Mouse (Mus musculus): Measurements from ENCODE around the gene Bcs1l. TPM values are rescaled to one million over a fixed set of nuclear protein-coding genes. Genes with fewer than 3 reads are reported as not detected.

Bcs1l gene
- 20.1 and 23.4 TPM in 2 replicates for polyA plus RNA-seq (2014; fragmentation: Nextera tagmentation; extraction: Ambion mirVana)

- ATAC-seq (replicated peaks; ENCODE audit: low FRiP score, low TSS enrichment, low read depth) (peak; percentile 99), DNase-seq (ENCODE audit: low spot score) (peak; percentile 98)
- Histone ChIP-seq H3K9ac (ENCODE audit: low read length) (peak within 1 kb of the TSS; percentile 58), H3K36me3 (ENCODE audit: control insufficient read depth, insufficient read depth, low read length) (peaks cover 44% of the 10 kb centered on the region), H3K27ac (ENCODE audit: low read depth) (peak within 1 kb of the TSS; percentile 76), H3K4me3 (ENCODE audit: low read depth, low read length) (peak within 1 kb of the TSS; percentile 82), H3K4me1 (replicated peaks; ENCODE audit: control insufficient read depth, insufficient read depth, low read length) (peaks cover 7% of the 10 kb centered on the region), H3K4me2 (ENCODE audit: low read length) (peak within 1 kb of the TSS; percentile 72), H3K27me3 (replicated peaks; ENCODE audit: control insufficient read depth, insufficient read depth, low read length) (no peaks in the 10 kb centered on the region), H3K9me3 (ENCODE audit: control insufficient read depth, low read length) (no peaks in the 10 kb centered on the region)
- WGBS = under 1% methylated on average over 48 of the region's 48 CpGs
Measured at GRCm38 (mm10) chr1:74587773-74588445, at the start of gene Bcs1l, which contains the start of gene Zfp142. TSS of gene Bcs1l (plus strand) at chr1:74588289. TSS of gene Zfp142 (minus strand) at chr1:74588246.

DNA sequence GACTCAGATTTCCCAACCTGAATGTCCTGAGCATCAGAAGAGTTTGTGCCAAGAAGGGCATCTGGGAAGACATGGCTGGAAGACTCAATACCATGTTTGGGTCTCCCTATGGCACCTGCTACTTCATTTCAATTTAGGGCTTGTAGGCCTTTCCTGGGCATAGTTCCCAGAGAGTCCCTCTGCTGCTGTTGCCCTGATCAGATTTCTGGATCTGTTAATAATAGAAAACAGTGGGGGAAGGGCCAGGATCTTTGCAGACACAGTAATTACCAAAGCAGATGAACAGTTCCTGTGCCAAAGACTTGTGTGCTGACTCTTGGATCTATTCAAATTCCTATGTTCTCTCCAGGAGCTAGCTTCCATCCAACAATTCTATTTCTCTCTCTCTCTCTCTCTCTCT lies 49.4 kb upstream of the Bcs1l start:
- no peak overlapping the region for H3K4me2 ChIP-seq (ENCODE audit: low read length)
- ATAC-seq (replicated peaks; ENCODE audit: low FRiP score, low TSS enrichment, low read depth) (no peak), DNase-seq (ENCODE audit: low spot score) (no peak)

GRCm38 (mm10) chr1:74542451-74542961 lies 45.6 kb upstream of the Bcs1l start, which contains the start of gene Plcd4:
TSS of gene Plcd4 (plus strand) at chr1:74542888.
- ATAC-seq (replicated peaks; ENCODE audit: low FRiP score, low TSS enrichment, low read depth) = no peak
- no peak within 1 kb of the TSS for H3K27ac ChIP-seq (ENCODE audit: low read depth)
- 6% methylated on average over 6 of the region's 6 CpGs for WGBS

More for the DNA sequence above, 49.4 kb upstream of the Bcs1l start:
- no peaks in the 10 kb centered on the region for H3K36me3 ChIP-seq (ENCODE audit: control insufficient read depth, insufficient read depth, low read length)
- H3K9ac ChIP-seq (ENCODE audit: low read length) = no peak overlapping the region
- no peak overlapping the region for H3K27ac ChIP-seq (ENCODE audit: low read depth)
- H3K4me3 ChIP-seq (ENCODE audit: low read depth, low read length) = no peak overlapping the region
- no peaks in the 10 kb centered on the region for H3K9me3 ChIP-seq (ENCODE audit: control insufficient read depth, low read length)
- H3K27me3 ChIP-seq (replicated peaks; ENCODE audit: control insufficient read depth, insufficient read depth, low read length) = no peaks in the 10 kb centered on the region
- H3K4me1 ChIP-seq (replicated peaks; ENCODE audit: control insufficient read depth, insufficient read depth, low read length) = no peaks in the 10 kb centered on the region

DNA sequence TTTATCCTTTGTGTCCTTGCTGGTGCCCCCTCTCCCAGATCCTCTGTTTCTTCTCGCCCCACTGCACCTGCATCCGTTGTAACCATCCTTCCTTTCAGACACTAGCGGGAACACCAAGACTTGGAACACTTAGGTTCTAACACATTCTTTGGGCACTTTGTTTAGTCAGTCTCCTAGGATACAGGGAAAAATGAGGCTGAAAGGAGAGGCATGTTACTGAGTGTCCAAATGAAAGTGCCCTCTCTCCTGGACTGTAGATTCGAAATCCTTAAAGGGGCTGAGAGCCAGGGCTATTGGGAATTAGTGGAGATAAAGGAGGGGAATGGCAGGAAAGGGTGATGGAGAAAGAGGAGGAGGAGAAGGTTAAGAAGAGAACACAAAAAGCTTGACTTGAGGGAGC lies 43.9 kb upstream of the Bcs1l start, which contains the start of gene Usp37:
Gene Usp37 (minus strand): TSS at position 101 of the 400 bp plus-strand sequence.
- no peak within 1 kb of the TSS for H3K4me2 ChIP-seq (ENCODE audit: low read length)
- H3K36me3 ChIP-seq (ENCODE audit: control insufficient read depth, insufficient read depth, low read length) = no peaks in the 10 kb centered on the region
- H3K9ac ChIP-seq (ENCODE audit: low read length) = no peak within 1 kb of the TSS
- H3K27me3 ChIP-seq (replicated peaks; ENCODE audit: control insufficient read depth, insufficient read depth, low read length) = no peaks in the 10 kb centered on the region
- no peaks in the 10 kb centered on the region for H3K4me1 ChIP-seq (replicated peaks; ENCODE audit: control insufficient read depth, insufficient read depth, low read length)
- no peak for DNase-seq (ENCODE audit: low spot score)
- H3K4me3 ChIP-seq (ENCODE audit: low read depth, low read length) = no peak within 1 kb of the TSS
- no peak for ATAC-seq (replicated peaks; ENCODE audit: low FRiP score, low TSS enrichment, low read depth)
- no peaks in the 10 kb centered on the region for H3K9me3 ChIP-seq (ENCODE audit: control insufficient read depth, low read length)
- WGBS = 84% methylated on average over 4 of the region's 4 CpGs
- H3K27ac ChIP-seq (ENCODE audit: low read depth) = no peak within 1 kb of the TSS

More at GRCm38 (mm10) chr1:74542451-74542961, 45.6 kb upstream of the Bcs1l start, which contains the start of gene Plcd4:
- Histone ChIP-seq H3K27me3 (replicated peaks; ENCODE audit: control insufficient read depth, insufficient read depth, low read length) (no peaks in the 10 kb centered on the region), H3K36me3 (ENCODE audit: control insufficient read depth, insufficient read depth, low read length) (no peaks in the 10 kb centered on the region), H3K9ac (ENCODE audit: low read length) (no peak within 1 kb of the TSS), H3K4me2 (ENCODE audit: low read length) (no peak within 1 kb of the TSS), H3K9me3 (ENCODE audit: control insufficient read depth, low read length) (no peaks in the 10 kb centered on the region), H3K4me3 (ENCODE audit: low read depth, low read length) (no peak within 1 kb of the TSS), H3K4me1 (replicated peaks; ENCODE audit: control insufficient read depth, insufficient read depth, low read length) (no peaks in the 10 kb centered on the region)
- DNase-seq (ENCODE audit: low spot score) = no peak

DNA sequence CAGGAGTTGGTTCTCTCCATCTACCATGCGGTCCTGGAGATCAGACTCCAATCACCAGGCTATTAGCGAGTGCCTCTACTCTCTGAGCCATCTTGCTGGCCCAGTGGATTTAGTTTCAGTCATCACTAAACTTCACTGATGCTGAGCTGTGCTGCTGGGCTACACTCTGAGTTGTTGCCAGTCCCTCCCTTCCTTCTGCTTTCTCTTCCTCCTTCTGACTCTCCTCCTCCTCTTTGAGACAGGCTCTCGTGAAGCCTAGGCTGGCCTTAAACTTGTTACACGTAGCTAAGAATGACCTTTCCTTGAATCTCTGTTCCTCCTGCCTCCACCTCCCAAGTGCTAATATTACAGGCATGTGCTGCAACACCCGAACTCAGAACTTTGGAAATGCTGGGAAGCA lies 29.0 kb upstream of the Bcs1l start:
- no peak overlapping the region for H3K9ac ChIP-seq (ENCODE audit: low read length)
- H3K9me3 ChIP-seq (ENCODE audit: control insufficient read depth, low read length) = no peaks in the 10 kb centered on the region
- DNase-seq (ENCODE audit: low spot score) = no peak
- ATAC-seq (replicated peaks; ENCODE audit: low FRiP score, low TSS enrichment, low read depth) = no peak
- H3K4me2 ChIP-seq (ENCODE audit: low read length) = no peak overlapping the region
- H3K27ac ChIP-seq (ENCODE audit: low read depth) = no peak overlapping the region
- H3K4me3 ChIP-seq (ENCODE audit: low read depth, low read length) = no peak overlapping the region
- H3K36me3 ChIP-seq (ENCODE audit: control insufficient read depth, insufficient read depth, low read length) = no peaks in the 10 kb centered on the region
- no peaks in the 10 kb centered on the region for H3K4me1 ChIP-seq (replicated peaks; ENCODE audit: control insufficient read depth, insufficient read depth, low read length)
- no peaks in the 10 kb centered on the region for H3K27me3 ChIP-seq (replicated peaks; ENCODE audit: control insufficient read depth, insufficient read depth, low read length)
- WGBS = 85% methylated on average over 5 of the region's 5 CpGs

- no peak overlapping the region for H3K27ac ChIP-seq (ENCODE audit: low read depth)
- H3K27me3 ChIP-seq (replicated peaks; ENCODE audit: control insufficient read depth, insufficient read depth, low read length) = no peaks in the 10 kb centered on the region
- H3K4me1 ChIP-seq (replicated peaks; ENCODE audit: control insufficient read depth, insufficient read depth, low read length) = no peaks in the 10 kb centered on the region
- H3K9ac ChIP-seq (ENCODE audit: low read length) = no peak overlapping the region
- H3K9me3 ChIP-seq (ENCODE audit: control insufficient read depth, low read length) = no peaks in the 10 kb centered on the region
- H3K4me2 ChIP-seq (ENCODE audit: low read length) = no peak overlapping the region
- 94% methylated on average over 6 of the region's 6 CpGs for WGBS
- no peak for ATAC-seq (replicated peaks; ENCODE audit: low FRiP score, low TSS enrichment, low read depth)
- DNase-seq (ENCODE audit: low spot score) = no peak
- H3K36me3 ChIP-seq (ENCODE audit: control insufficient read depth, insufficient read depth, low read length) = peaks cover 59% of the 10 kb centered on the region
- H3K4me3 ChIP-seq (ENCODE audit: low read depth, low read length) = no peak overlapping the region
Measured at GRCm38 (mm10) chr1:74565834-74566233, 22.3 kb upstream of the Bcs1l start.

DNA sequence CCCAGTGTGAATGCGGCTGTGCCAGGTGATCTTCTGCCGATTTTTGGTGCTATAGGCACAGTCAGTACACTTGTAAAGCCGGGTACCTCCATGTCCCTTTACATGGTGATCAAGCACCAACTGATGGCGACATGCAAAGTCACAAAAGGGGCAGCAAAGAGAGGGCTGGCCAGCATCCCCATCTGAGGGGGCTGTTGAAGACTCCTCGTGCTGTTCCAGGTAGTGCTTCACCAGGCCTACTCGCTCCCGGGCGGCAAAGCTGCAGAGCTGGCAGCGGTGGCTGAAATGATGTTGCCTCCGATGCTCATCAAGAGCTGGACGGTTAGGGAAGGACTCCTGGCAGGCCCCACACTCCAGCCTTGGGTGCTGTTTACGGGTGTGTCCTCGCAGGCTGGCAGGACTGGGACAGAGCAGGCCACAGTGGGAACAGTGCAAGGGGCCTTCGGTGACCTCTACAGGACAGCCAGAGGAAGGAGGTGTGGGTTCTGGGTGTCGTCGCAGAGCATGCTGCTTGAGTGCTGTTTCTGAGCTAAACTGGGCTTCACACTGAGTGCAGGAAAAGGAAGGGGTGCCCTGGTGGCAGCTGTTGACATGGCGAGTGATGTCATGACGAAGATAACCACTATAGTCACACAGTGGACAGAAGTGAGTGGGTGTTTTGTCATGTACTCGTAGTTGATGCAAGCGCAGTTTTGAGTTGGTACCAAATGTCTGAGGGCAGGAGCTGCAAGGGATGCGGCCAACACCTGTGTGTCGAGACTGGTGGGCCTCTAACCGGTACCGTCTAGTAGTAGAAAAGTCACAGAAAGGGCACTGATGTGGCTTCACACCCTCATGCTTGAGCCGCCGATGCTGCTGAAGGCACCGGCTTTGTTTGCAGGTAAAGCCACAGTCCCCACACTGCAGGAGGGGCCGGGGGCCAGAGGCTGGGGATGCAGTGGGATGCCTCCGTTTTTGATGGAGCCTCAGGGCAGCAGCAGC lies 18.1 kb upstream of the Bcs1l start:
- ATAC-seq (replicated peaks; ENCODE audit: low FRiP score, low TSS enrichment, low read depth) (no peak), DNase-seq (ENCODE audit: low spot score) (no peak)
- Histone ChIP-seq H3K36me3 (ENCODE audit: control insufficient read depth, insufficient read depth, low read length) (peaks cover 94% of the 10 kb centered on the region), H3K9me3 (ENCODE audit: control insufficient read depth, low read length) (no peaks in the 10 kb centered on the region), H3K4me1 (replicated peaks; ENCODE audit: control insufficient read depth, insufficient read depth, low read length) (no peaks in the 10 kb centered on the region), H3K9ac (ENCODE audit: low read length) (no peak overlapping the region), H3K27me3 (replicated peaks; ENCODE audit: control insufficient read depth, insufficient read depth, low read length) (no peaks in the 10 kb centered on the region), H3K4me3 (ENCODE audit: low read depth, low read length) (no peak overlapping the region), H3K4me2 (ENCODE audit: low read length) (no peak overlapping the region), H3K27ac (ENCODE audit: low read depth) (no peak overlapping the region)
- WGBS = 93% methylated on average over 29 of the region's 29 CpGs

DNA sequence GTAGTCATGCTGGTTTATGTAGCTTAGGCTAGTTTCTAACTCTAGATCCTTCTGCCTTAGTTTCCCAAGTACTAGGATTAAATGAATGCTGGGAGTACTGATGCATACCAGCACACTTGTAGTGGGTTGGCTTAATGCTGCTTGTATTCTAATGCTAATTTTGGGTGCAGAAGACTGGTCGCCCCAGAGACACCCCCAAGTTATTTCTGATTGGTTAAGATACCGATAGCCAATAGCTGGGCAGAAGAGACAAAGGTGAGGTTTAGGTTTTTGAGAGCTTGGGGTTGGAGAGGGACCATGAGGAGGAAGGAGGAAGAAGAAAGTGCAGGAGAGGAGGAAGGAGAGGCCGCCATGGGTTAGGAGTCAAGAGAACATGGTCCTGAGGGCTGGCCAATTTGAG lies 5.5 kb upstream of the Bcs1l start:
- no peak for DNase-seq (ENCODE audit: low spot score)
- ATAC-seq (replicated peaks; ENCODE audit: low FRiP score, low TSS enrichment, low read depth) = no peak
- 82% methylated on average over 3 of the region's 3 CpGs for WGBS
- H3K4me2 ChIP-seq (ENCODE audit: low read length) = no peak overlapping the region
- H3K27ac ChIP-seq (ENCODE audit: low read depth) = no peak overlapping the region
- H3K36me3 ChIP-seq (ENCODE audit: control insufficient read depth, insufficient read depth, low read length) = peaks cover 56% of the 10 kb centered on the region
- no peaks in the 10 kb centered on the region for H3K27me3 ChIP-seq (replicated peaks; ENCODE audit: control insufficient read depth, insufficient read depth, low read length)
- H3K4me3 ChIP-seq (ENCODE audit: low read depth, low read length) = no peak overlapping the region
- no peaks in the 10 kb centered on the region for H3K9me3 ChIP-seq (ENCODE audit: control insufficient read depth, low read length)
- no peak overlapping the region for H3K9ac ChIP-seq (ENCODE audit: low read length)
- peaks cover 7% of the 10 kb centered on the region for H3K4me1 ChIP-seq (replicated peaks; ENCODE audit: control insufficient read depth, insufficient read depth, low read length)

Measured in intestine, embryonic 14.5 days (tissue).